Mouse (Mus musculus): Measurements from ENCODE around the gene Vmn2r26.
"Not testable (repeated sequence)": the region's sequence is repeated elsewhere in the genome, so short reads cannot be mapped to it uniquely, and the experiment has no call there.

Vmn2r26 gene

GRCm38 (mm10) chr6:124024268-124024667, at the start of gene Vmn2r26:
Vmn2r26 (plus strand) TSS chr6:124024568.
- in situ Hi-C loops (cut with MboI; ENCODE audit: low pct_unique_long_range_greater_than_20kb in 1 of 2, low sequenced_read_pairs in 2 of 2, unreplicated experiment in 1 of 2): not testable (repeated sequence)

GRCm38 (mm10) chr6:124020841-124021240, 3.5 kb upstream of the Vmn2r26 start:
- in situ Hi-C loops (cut with MboI; ENCODE audit: low pct_unique_long_range_greater_than_20kb in 1 of 2, low sequenced_read_pairs in 2 of 2, unreplicated experiment in 1 of 2): no loop called here

DNA sequence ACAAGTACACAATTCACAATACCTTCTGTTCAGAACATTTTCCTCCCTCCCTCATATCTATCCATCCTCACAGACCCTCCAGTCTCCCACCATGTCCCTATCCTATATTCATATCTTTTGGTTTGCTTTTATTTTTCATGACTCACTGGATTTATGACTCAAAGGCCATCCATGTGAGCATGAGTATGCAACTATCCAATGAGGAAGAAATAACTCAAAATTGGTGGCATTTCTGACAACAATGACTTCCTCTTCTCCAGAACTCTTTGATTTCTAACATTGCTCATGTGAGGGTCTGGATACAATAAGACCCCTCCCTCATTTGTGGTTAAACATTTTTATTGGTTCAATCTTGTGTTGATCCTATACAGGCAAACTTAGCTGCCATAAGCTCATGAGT, 24.0 kb downstream of the Vmn2r26 start:
- in situ Hi-C loops (cut with MboI; ENCODE audit: low pct_unique_long_range_greater_than_20kb in 1 of 2, low sequenced_read_pairs in 2 of 2, unreplicated experiment in 1 of 2): no loop called here

DNA sequence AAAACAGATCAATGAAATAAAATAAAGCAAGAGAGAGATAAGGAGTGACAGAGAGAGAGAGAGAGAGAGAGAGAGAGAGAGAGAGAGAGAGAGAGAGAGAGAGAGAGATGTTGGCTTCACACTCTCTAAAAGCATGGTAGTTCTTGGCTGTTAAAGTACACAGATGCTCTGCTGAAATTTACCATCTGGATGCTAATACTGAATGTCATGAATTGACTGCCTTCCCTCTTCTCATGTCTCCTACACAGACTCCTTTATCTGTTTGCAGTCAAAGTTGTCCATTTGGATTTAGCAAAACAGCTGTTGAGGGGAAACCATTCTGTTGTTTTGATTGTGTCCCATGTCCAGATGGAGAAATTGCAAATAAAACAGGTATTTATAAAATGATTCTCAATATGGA, 29.2 kb downstream of the Vmn2r26 start:
- in situ Hi-C loops (cut with MboI; ENCODE audit: low pct_unique_long_range_greater_than_20kb in 1 of 2, low sequenced_read_pairs in 2 of 2, unreplicated experiment in 1 of 2): not testable (repeated sequence)

GRCm38 (mm10) chr6:124102334-124102733, 78.0 kb downstream of the Vmn2r26 start:
- in situ Hi-C loops (cut with MboI; ENCODE audit: low pct_unique_long_range_greater_than_20kb in 1 of 2, low sequenced_read_pairs in 2 of 2, unreplicated experiment in 1 of 2): no loop called here

Measured in mouse embryonic stem cell (cell line).